Mouse (Mus musculus) lung, adult 2 months (tissue): Measurements from ENCODE around the gene Desi1. TPM values are rescaled to one million over a fixed set of nuclear protein-coding genes. Genes with fewer than 3 reads are reported as not detected.
A peak's percentile ranks its signal among the peaks of the same experiment; 100 is the strongest.
"Not testable (repeated sequence)": the region's sequence is repeated elsewhere in the genome, so short reads cannot be mapped to it uniquely, and the experiment has no call there.

ENCODE experiments used
- DNase-seq: peaks from one replicate; pipeline ENCODE4 v3.0.0; 2022
- H3K4me1 ChIP-seq: fragments of 200-500 bp; 2 replicates; pipeline ENCODE4 v1.6.1; 2011; ENCODE audit warnings: low read length; ENCODE audit not compliant: control insufficient read depth, insufficient read depth
- H3K4me3 ChIP-seq: fragments of 200-500 bp; replicated peaks from 2 replicates; pipeline ENCODE3; 2011; ENCODE audit warnings: low read depth, mild to moderate bottlenecking, control low read depth, low read length; ENCODE audit errors: extremely low read depth
- CTCF ChIP-seq: fragments of 200-500 bp; IDR thresholded peaks from 2 replicates; pipeline ENCODE4 v1.5.1; 2011; ENCODE audit warnings: mild to moderate bottlenecking, low read length, control low read depth; ENCODE audit not compliant: insufficient read depth
- POLR2A ChIP-seq: fragments of 200-500 bp; IDR thresholded peaks from 2 replicates; pipeline ENCODE4 v1.6.1; 2011; ENCODE audit warnings: low read depth, mild to moderate bottlenecking, control low read depth, low read length, borderline replicate concordance; ENCODE audit errors: extremely low read depth
- WGBS: fragments of 180-500 bp; shearing (Covaris S2); methylation state at CpG from one replicate; pipeline ENCODE4 v1.1.7; 2018; 5-methylcytosine and 5-hydroxymethylcytosine counted together
- polyA plus RNA-seq: library from polyadenylated mRNA; depleted of rRNA; stranded (reverse); fragments of >200 nt; gene quantifications from 2 replicates; pipeline ENCODE4 v1.2.3, GENCODE M21; 2012

Desi1 gene
- polyA plus RNA-seq, 1 experiment = 24.0 TPM

GRCm38 (mm10) chr15:81993992-81994391, 39.7 kb downstream of the Desi1 start:
- Histone ChIP-seq H3K4me3 (no peak overlapping the region), H3K4me1 (peaks cover 3% of the 10 kb centered on the region)
- TF ChIP-seq CTCF = no peak
- no peak for TF ChIP-seq POLR2A
- WGBS = 74% methylated on average over 6 of the region's 6 CpGs
- no peak for DNase-seq

GRCm38 (mm10) chr15:81990549-81990948, 43.1 kb downstream of the Desi1 start:
- Histone ChIP-seq H3K4me3 (no peak overlapping the region), H3K4me1 (peaks cover 3% of the 10 kb centered on the region)
- no peak for TF ChIP-seq POLR2A
- TF ChIP-seq CTCF = no peak
- no peak for DNase-seq
- 44% methylated on average over 7 of the region's 7 CpGs for WGBS

- H3K4me3 ChIP-seq = no peak overlapping the region
- no peak for TF ChIP-seq POLR2A
- TF ChIP-seq CTCF = peak; percentile 79
- peak; percentile 87 for DNase-seq
- peaks cover 3% of the 10 kb centered on the region for H3K4me1 ChIP-seq
- 38% methylated on average over 11 of the region's 11 CpGs for WGBS
These were observed 44.1 kb downstream of the Desi1 start for GRCm38 (mm10) chr15:81989371-81990062.

GRCm38 (mm10) chr15:81987646-81988045, 46.0 kb downstream of the Desi1 start, which contains the start of gene Xrcc6:
Xrcc6 (plus strand) TSS chr15:81987835.
- TF ChIP-seq CTCF (no peak), POLR2A (no peak)
- DNase-seq = no peak
- Histone ChIP-seq H3K4me3 (no peak within 1 kb of the TSS), H3K4me1 (peaks cover 3% of the 10 kb centered on the region)
- WGBS = 67% methylated on average over 3 of the region's 3 CpGs

GRCm38 (mm10) chr15:81985267-81986161, 48.1 kb downstream of the Desi1 start:
- Histone ChIP-seq H3K4me3 (no peak overlapping the region), H3K4me1 (peaks cover 3% of the 10 kb centered on the region)
- TF ChIP-seq CTCF (no peak), POLR2A (no peak)
- no peak for DNase-seq
- WGBS = 67% methylated on average over 2 of the region's 2 CpGs

GRCm38 (mm10) chr15:81982173-81982572, 51.5 kb downstream of the Desi1 start:
- WGBS = 42% methylated on average over 1 of the region's 1 CpGs
- no peak for DNase-seq
- Histone ChIP-seq H3K4me3 (no peak overlapping the region), H3K4me1 (no peaks in the 10 kb centered on the region)
- no peak for TF ChIP-seq CTCF
- no peak for TF ChIP-seq POLR2A

- DNase-seq = no peak
- Histone ChIP-seq H3K4me3 (no peak within 1 kb of the TSS), H3K4me1 (no peaks in the 10 kb centered on the region)
- 94% methylated on average over 23 of the region's 23 CpGs for WGBS
- TF ChIP-seq POLR2A (no peak), CTCF (no peak)
These were observed 53.3 kb downstream of the Desi1 start, which contains the start of gene 1700029P11Rik for GRCm38 (mm10) chr15:81980321-81980720. 1700029P11Rik (plus strand) TSS chr15:81980540.

GRCm38 (mm10) chr15:81975156-81975555, 58.5 kb downstream of the Desi1 start:
- WGBS = 89% methylated on average over 8 of the region's 8 CpGs
- DNase-seq, H3K4me3 ChIP-seq: not testable (repeated sequence)

GRCm38 (mm10) chr15:81970498-81970897, 63.2 kb downstream of the Desi1 start:
- not testable (repeated sequence) for H3K4me3 ChIP-seq, DNase-seq, H3K4me1 ChIP-seq
- 95% methylated on average over 4 of the region's 4 CpGs for WGBS

More at GRCm38 (mm10) chr15:81975156-81975555, 58.5 kb downstream of the Desi1 start:
- not testable (repeated sequence) for H3K4me1 ChIP-seq

- WGBS = 63% methylated on average over 6 of the region's 6 CpGs
- not testable (repeated sequence) for H3K4me1 ChIP-seq, DNase-seq, H3K4me3 ChIP-seq
These were observed 64.0 kb downstream of the Desi1 start for GRCm38 (mm10) chr15:81969635-81970034.
